Mouse (Mus musculus): Measurements from ENCODE around the gene Tchp. TPM values are rescaled to one million over a fixed set of nuclear protein-coding genes. Genes with fewer than 3 reads are reported as not detected.

Gene Tchp
- polyA plus RNA-seq, 1 experiment: 30.9 TPM

DNA sequence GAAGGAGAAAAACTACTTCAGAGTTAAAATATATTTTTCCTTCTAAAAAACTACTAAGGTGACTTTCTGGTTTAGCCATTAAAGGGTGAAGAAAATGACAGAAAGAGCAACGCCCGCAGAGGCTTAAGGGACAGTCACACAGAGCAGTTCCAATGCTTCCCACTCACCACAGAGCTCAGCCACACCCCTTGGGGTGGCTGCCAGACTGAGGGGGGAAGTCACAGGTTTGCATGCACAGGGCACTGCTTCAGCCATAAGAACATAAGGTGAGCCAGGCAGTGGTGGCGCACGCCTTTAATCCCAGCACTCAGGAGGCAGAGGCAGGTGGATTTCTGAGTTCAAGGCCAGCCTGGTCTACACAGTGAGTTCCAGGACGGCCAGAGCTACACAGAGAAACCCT, 38.0 kb downstream of the Tchp start:
- no peak for TF ChIP-seq GATA1 (IDR thresholded peaks at IDR 0.05; ENCODE audit: low read length)

DNA sequence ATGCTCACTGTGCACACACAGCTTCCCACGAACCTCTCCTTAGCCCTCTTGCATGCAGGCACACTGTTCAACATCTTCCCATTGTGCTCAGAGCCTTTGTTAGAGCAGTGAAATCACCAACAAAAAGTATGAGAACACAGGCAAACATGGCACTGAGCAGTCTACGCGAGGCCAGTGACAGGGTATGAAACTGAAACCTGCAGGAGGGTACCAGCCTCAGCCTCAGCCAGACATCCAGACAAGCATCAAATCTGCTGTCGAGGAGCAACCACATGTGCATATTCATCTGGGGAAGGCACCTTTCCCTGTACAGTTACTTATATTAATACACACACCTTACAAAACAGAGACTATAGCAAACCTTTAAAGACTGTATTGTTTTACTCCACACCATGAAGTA, 39.3 kb downstream of the Tchp start:
- TF ChIP-seq GATA1 (IDR thresholded peaks at IDR 0.05; ENCODE audit: low read length): no peak

DNA sequence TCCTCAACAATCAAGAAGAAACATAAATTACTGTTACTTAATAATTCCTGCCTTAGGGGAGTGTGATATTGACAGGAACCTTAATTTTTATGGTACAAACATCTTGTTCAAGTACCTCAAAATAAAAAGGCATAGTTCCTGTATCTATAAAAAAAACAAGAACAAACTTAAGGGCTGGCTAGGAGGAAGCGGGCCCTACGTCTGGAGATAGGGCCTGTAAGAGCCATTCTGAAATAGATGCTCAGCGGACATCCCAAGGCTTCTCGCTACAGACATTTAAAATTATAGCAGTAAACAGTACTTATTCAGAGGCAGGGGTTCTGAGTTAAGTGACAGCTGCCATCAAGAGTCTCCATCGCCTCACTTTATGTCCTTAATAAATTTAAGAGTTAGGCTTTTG, 40.0 kb downstream of the Tchp start:
- TF ChIP-seq GATA1 (IDR thresholded peaks at IDR 0.05; ENCODE audit: low read length): no peak

DNA sequence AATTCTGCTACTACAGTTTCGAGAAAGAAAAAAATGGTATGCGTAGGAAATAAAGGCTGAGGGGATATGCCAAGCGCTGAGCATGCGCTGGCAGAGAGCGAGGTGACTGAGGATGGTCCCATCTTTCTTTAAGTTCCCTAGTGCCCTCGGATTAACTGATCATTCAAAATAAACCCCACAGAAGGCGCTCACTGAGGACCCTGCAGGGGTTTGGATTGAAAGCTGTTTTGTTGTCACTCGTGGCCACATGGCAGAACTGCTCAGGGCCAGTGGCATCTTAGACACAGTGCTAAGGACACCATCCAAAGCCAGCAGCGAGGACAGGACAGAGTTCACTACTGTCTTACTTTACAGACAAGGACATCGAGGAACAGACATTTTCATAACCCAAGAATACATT, 42.8 kb downstream of the Tchp start:
- TF ChIP-seq GATA1 (IDR thresholded peaks at IDR 0.05; ENCODE audit: low read length): no peak

DNA sequence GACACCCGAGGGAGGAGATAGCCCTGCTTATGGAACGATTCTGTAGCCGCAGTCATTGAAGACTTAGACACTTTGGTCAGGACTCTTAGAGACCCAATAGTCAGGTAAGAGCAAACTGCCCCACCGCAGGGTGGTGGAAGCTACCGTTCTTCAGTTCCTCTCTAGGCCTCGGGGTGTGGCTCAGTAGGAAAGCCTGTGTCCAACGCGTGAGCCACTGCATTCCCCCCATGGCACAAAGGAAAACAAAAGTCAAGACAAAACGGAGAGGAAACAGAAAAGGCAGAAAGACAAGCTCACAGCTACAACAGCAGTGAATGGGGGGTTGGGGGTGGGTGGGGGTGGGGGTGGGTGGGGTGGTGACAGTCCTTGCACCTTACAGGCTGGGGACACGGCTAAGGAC, 44.8 kb downstream of the Tchp start:
- no peak for TF ChIP-seq GATA1 (IDR thresholded peaks at IDR 0.05; ENCODE audit: low read length)

DNA sequence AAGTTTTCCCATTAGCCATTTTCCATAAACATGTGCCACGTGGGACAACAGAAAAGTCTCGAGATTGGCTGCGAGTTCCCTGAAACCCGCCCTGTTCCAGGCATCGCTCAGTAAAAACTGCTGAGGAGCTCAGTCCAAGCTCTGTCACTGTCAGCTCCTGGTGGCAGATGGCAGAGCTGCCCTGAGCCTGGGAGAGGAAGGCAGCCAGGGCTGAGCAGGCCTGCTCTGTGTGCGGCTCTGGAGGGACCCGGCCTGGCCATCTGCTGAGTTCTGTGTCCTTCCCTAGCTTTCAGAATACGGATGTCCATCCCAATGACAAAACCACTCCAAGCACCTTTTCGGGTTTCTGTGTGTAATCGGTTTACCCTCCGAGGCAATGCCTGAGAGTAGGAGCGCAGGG, 45.8 kb downstream of the Tchp start:
- no peak for TF ChIP-seq GATA1 (IDR thresholded peaks at IDR 0.05; ENCODE audit: low read length)

DNA sequence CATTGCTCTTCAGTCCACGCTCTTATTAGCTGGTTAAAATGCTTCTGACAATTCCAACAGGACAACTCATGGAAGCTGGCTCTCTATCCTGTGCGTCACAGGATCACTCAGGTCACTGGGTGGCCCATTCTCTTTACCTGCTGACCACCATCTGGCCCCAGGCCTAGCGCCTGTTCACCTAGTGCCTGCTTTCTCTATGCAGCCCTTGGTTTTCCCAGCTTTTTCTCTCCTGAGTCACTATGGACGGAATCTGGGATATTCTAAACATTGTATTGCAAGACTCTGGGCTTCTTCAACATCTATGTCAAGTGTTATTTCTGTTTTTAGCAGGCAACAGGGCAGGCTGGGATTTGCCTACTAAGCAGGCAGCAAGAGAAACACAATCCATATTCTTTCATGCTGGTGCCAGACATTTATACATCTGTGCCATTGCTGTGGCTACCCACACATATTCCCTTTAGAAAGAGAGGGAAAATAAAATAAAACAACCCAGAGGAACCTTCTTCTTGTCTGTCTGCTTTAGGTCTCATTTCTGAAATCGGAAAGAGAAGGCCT, 52.1 kb downstream of the Tchp start:
- no peak for TF ChIP-seq GATA1 (IDR thresholded peaks at IDR 0.05; ENCODE audit: low read length)

DNA sequence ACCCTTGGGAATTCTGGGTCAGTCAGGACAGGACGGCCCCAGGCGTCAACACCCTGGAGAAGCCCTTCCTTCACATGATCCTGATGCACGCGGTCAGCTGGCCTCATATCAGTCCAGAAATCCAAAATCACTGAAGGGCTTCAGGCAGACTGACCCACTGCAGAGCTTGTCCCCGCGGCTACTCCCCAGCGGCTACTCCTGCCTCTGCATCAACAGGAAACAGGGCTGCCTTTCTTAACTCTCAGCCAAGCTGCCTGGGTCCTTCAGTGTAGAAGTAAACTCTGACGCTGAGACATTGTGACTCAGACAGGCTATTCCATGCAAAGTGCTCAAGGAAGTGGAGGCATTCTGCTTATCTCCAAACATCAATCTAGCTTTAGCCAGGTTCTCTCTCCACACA, 54.4 kb downstream of the Tchp start:
- TF ChIP-seq GATA1 (IDR thresholded peaks at IDR 0.05; ENCODE audit: low read length): no peak

DNA sequence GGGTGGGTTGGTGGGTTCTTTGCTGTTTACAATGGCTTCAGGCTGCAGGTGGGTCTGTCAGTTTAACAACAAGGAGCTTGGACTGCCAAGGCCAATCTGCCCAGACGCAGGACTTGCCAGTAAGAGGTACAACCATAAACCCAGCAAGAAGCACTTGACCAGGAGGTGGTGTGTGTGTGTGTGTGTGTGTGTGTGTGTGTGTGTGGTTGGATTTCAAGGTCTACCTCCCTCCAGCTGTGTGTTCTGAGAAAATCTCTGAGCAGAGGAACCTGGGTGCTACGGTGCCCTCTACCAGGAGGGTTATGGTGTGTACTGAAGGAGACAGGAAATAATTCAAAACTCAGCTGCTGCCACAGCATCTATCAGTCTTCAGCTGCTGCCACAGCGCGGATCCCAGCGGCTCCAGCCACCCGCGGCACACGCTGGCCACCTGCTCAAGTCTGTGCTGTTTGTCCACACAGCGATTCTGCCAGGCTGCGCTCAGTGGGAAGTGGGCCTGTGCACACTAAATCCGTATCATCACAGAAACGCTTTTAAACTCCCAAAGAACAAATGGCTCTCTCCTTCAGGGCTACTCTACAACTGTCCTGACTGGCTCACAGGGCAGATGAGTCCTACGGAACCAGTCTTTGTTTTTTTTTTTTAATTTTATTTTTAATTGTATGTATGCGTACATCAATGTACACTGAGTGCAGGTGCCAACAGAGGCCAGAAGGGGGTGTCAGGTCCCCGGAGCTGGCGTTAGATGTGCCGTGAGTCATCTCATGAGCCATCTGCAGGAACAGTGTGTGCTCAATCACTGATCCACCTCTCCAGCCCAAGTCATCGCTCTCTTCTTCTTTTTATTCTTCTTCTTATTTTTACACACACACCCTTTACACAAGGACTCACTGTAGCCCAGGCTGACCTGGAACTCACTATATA, 57.5 kb downstream of the Tchp start:
- no peak for TF ChIP-seq GATA1 (IDR thresholded peaks at IDR 0.05; ENCODE audit: low read length)

DNA sequence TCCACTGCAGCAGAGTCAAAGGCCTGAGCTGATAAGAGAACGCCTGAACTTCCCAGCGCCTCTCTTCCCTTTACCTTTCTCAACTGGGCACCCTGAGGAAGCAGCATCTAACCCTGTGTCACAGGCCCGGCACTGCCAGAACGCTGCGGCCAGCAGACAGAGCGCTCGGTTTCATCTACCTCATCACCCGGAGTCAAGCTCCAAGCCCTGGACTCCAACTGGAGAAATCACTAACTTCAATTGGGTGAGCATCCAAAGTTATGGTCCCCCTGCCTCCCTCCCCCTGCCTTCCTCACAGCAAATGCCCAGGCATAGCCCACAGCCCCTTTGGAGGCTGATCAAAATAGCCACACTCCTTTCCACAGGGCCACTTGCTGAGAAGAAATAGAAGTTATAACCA, 59.1 kb downstream of the Tchp start:
- no peak for TF ChIP-seq GATA1 (IDR thresholded peaks at IDR 0.05; ENCODE audit: low read length)

DNA sequence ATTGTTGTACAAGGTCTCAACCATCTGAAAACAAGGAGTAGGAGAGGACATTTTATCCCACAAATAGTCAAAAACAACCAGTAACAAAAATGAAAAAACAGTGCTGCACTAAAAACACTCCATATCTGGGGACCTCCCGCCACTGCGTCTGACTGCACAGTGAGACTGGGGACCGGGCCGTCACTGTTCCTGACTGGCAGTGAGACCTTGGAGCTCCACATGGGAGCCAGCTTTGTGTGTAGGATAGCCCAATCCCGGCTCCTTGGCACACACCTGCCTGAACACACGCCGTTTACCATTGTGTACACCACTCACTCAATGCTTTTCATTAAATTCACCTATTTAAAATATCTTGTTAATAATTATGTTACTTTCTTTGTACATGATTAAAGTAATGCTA, 59.6 kb downstream of the Tchp start:
- no peak for TF ChIP-seq GATA1 (IDR thresholded peaks at IDR 0.05; ENCODE audit: low read length)

DNA sequence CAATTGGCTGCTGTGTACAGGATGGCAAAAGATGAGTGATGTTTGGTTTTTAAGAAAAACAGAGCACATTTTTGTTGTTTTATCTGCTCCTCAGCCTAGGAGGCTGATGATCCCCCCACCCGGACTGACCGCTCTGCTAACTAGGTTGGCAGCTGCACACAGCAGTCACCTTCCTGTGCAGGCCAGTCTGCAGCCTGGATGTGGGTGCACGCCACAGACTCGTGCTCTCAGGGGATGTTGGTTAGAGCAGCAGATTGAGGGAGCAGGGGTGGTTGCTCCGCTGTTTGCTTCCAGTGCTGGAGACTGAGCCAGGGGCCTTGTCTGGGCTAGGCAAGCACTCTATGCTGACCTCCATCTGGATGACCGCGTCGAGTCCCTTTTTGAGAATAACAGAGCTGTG, 62.2 kb downstream of the Tchp start:
- TF ChIP-seq GATA1 (IDR thresholded peaks at IDR 0.05; ENCODE audit: low read length): no peak

DNA sequence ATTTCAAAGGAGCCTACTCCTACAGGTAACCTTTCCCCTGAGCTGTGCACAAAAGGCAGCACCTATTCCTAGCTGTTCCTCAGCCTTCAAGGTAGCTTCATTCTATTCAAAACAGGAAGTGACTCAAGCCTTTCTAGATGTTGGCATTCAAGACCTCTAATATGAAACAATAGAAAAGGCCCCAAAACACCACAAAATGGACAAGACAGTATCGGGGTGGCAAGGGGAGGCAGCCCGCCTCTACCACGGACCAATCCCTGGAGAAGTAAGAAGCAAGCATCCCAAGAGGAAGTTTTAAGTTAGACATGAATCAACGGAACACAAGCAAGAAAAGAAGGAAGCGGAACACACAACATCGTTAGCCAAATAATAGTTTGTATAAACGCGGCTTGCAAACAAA, 64.2 kb downstream of the Tchp start:
- no peak for TF ChIP-seq GATA1 (IDR thresholded peaks at IDR 0.05; ENCODE audit: low read length)

Other genes starting within 250 kb of the Tchp start
- gene Fam222a, start 139.7 kb upstream of the Tchp start, polyA plus RNA-seq (2012): 2.3 TPM in 2 replicates
- gene Trpv4, start 49.3 kb upstream of the Tchp start, polyA plus RNA-seq (2012): 0.06 and 0.14 TPM in 2 replicates
- 31.9 and 45.1 TPM in 2 replicates for gene Gltp, start 16.8 kb upstream of the Tchp start, polyA plus RNA-seq (2012)
- 367 and 441 TPM in 2 replicates for gene Ankrd13a, start 66.9 kb downstream of the Tchp start, polyA plus RNA-seq (2012)
- 134 and 155 TPM in 2 replicates for gene Git2, start 67.8 kb downstream of the Tchp start, polyA plus RNA-seq (2012)
- gene 1500011B03Rik, start 115.7 kb downstream of the Tchp start, polyA plus RNA-seq (2012): 0.05 TPM in 1 of 2 replicates, not detected in the other
- gene 4930519G04Rik, start 145.9 kb downstream of the Tchp start, polyA plus RNA-seq (2012): not detected in 2 replicates
- gene Gm9936, start 150.9 kb downstream of the Tchp start, polyA plus RNA-seq (2012): not detected in 2 replicates
- gene Oasl2, start 189.2 kb downstream of the Tchp start, polyA plus RNA-seq (2012): not detected in 2 replicates
- 4.5 and 5.0 TPM in 2 replicates for gene Oasl1, start 215.5 kb downstream of the Tchp start, polyA plus RNA-seq (2012)
- gene 2210016L21Rik, start 234.4 kb downstream of the Tchp start, polyA plus RNA-seq (2012): 42.9 and 56.7 TPM in 2 replicates